Mouse (Mus musculus) c-Kit-negative CD71-positive TER-119-positive erythroid progenitor cells, embryonic 14.5 days (primary cell): ENCODE data around the gene Fam189a1.

ENCODE experiments used
- DNase-seq: peaks from one replicate; pipeline ENCODE4 v3.0.0-alpha.2; 2013; ENCODE audit warnings: low read depth, low spot score

Fam189a1 gene

GRCm38 (mm10) chr7:65104207-65105096, 51.9 kb downstream of the Fam189a1 start:
- DNase-seq = no peak

GRCm38 (mm10) chr7:65101661-65102060, 54.7 kb downstream of the Fam189a1 start:
- no peak for DNase-seq

GRCm38 (mm10) chr7:65097708-65098107, 58.7 kb downstream of the Fam189a1 start:
- no peak for DNase-seq

DNA sequence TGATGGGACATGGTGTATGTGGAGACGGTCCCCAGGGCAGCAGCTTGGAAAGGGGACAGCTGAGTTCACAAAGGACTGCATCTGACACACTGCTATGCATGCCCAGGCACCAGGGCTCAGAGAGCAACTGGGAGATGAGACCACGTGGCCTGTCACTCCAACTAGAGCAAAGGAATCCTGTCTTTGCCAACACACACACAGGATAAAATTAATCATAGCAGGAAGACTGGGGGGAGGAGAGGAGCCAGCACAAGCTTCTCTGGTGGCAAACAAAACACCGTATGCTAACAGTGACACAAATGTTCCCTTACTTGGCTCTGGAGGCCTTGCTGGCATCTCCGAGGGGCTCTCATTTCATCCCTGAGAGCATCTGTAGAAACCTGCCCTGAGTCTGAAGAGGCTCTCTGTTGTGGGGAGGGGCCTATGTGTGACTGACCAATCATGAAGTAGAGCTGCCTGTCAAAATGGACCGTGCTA, 60.7 kb downstream of the Fam189a1 start:
- no peak for DNase-seq

DNA sequence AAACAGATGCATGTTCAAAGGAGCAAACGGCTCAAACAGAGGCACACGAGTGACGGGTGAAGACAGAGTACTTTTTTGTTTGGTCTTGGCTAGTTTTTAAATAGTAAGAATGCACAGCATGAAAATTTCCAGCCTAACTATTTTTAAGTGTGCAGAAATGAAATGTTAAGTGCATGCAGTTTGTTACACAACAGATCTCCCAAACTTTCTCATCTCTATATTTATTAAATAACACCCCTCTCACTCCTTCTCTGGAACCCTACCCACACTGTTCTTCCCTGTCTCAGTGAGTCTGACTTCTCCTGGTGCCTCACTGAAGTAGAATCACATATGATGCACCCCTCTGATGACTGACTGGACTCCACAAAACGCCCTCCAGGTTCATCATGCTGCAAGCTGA, 63.1 kb downstream of the Fam189a1 start:
- DNase-seq = no peak

DNA sequence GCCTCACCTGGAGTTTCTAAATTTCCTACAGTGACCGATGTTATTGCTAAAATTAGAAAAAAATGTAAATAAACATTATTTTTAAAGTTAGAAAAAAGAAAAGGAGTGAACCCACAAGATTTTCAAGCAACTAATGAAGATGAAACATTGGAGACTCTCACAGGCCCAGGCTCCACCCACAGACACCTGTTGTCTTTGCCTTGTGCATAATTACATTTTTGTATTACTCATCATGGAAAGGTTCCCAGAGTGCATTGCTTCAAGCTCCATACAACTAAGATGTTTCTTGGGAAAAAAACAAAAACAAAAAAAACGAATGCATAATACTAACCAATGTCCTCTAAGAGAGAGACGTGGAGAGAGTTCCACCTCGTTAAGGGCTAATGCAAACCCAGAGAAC, 64.9 kb downstream of the Fam189a1 start:
- no peak for DNase-seq

DNA sequence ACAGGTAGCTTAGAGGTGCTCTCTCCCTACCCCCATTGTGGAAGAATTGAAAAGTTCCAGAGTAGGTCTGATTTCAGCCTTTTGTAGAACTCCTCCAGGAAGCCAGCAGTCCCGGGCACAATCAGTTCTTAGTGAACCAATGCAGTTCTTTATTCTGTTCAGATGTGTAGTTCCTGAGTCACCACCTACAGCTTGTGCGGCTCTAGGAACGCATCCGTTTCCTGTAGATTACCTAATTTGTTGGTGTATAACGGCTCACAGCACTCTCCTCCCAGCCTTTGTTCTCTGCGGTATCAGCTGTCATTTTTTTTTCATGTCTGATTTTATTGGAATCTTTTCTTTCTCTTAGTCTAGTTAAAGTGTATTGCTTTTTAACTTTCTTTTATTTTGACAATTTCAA, 70.4 kb downstream of the Fam189a1 start:
- DNase-seq = no peak

DNA sequence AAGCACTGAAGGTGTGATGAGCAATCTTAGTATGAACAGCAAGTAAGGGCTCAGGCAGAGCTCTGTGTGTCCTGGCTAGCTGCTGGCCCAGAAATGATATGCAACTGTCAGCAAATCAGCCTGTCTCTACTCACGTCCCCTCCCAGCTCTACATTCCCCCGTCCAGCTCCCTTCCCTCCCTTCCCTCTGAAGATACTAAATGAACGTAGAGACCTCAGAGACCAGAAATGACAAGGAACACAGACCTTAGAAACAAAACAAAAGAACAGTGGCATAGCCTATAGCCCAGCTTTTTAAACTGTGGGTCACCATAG, 73.6 kb downstream of the Fam189a1 start:
- no peak for DNase-seq

DNA sequence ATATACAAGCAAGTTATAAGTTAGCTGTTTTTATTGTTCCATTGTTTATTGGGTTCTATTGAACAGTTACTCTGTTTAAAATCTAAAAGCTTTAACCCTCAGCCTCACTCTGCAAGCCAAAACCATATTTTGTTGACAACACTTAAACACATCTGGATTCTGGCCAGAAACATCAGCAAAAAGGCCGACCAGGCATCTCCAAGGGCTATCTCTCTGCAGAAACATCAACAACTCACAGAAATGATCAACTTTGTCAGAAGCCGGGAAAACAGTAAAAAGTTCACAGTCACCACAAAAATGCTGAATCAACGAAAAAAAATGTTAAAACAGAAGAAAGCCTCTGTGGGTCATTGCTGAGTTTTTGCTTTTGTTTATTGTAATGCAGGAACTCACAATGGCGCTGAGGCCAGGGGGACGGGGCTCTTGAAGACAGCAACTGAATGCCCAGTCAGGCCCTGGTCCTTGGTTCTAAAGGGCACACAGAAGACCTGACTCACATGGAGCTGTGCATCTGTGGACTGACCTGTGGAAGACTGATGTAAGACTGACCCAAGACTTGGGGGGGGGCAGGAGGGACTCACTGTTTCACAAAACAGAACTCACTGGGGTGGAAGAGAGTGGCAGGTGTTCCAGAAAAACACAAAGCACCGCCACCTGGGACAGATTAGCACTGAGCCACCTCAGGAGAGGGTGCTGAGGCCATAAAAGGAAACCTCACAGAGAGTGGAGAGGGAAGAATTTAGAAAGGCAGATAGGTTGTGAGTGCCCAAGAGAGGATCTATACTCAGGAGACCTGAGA, 74.2 kb downstream of the Fam189a1 start:
- DNase-seq = no peak

DNA sequence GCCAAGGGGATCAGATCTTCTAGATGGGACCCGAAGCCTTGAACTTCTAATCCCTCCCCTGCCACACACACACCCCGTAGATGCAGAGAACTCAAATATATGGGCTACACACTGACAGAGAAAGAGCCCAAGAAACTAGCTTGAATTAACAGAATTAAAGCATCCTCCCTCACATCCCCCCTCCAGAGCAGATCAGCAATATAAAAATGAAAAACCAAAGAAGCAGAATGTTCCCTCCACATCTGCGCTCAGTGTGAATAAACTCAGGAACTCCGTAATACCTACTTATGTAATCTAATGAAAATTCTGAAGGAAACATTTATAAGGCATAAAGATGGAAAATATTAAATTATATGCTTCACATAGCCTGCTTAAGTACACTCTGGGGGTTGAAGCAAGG, 80.2 kb downstream of the Fam189a1 start:
- no peak for DNase-seq

- no peak for DNase-seq
These were observed 82.2 kb downstream of the Fam189a1 start for GRCm38 (mm10) chr7:65074194-65074593.

DNA sequence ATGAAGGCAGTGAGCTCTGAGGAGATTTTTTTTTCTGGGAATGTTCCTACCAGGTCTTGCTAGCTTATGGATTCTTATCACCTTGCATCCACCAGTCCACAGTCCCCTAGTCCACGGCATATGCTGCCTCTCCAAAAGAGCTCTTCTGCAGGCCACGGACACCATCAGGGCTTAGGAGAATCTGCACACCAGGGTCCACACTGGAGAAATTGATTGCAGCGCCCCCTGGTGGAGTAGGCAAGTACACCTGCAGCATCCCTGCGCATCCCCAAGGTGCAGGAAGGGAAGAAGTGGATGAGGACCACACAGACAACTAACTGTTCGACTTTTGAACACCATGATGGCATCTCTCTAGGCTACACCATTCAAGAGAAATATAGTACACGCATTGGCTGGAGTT, 82.8 kb downstream of the Fam189a1 start:
- no peak for DNase-seq

- no peak for DNase-seq
These were observed 90.2 kb downstream of the Fam189a1 start for GRCm38 (mm10) chr7:65066211-65066610.

DNA sequence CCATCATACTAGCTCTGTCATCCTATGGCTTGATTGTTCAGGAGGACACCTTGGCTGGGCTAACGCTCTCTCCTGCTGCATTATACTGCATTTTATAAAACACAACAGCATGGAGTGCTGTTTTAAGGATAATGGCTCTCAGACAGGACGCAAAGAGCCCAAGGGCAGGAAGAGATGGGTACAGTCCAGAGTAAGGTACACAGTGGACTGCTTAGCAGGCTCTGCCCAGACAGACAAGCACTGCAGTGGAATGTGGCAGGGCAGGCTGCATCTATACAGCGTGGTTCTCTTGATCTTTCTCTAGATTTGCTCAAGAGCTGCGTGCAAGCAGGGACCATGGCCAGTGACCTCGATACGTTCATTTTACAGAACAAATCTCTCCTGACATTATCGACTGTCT, 90.9 kb downstream of the Fam189a1 start:
- DNase-seq = no peak

DNA sequence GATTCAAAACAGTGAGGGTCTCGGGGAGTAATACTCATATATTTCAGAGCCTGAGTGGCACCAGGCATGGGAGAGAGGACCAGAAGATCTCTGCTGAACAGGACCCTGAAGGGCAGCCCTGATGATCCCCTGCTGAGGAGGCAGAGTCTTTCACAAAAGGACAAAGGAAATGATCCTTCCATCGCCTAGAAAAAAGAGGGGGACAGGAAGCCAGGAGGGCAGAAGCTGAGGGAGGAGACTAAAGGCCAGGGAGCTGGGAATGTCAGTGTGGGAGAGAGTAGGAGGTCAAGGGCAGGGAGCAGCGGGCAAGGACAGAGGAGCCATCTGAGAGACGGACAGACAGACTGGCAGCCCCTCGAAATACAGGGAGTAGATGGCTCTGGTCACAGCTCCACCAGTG, 91.7 kb downstream of the Fam189a1 start:
- no peak for DNase-seq

GRCm38 (mm10) chr7:65064096-65064495, 92.3 kb downstream of the Fam189a1 start:
- DNase-seq = no peak

DNA sequence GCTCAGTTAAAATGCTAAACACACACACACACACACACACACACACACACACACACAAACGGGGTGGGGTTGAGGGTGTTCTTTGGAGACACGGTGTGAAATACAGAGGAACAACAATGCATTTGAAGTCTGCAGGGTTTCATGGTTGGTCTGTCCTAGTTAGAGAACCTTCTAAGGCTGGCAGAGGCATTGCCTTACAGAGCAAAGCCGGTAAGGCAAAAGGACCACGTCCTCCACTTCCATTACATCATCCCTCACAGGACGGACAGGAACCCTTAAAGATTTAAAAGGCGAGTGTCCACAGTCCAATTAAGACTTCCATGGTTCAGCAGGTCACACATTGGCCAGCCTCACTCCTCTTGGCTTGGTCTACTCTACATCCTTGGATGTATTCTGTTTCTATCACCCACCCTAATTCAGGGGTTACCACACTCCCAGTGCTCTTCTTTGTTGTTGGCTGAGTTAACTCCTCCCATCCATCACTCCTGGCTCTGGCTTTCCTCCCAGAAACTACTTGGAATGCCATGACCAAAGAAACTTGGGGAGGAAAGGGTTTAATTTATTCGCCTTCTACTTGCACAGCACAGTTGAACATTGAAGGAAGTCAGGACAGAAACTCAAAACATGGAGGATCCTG, 96.1 kb downstream of the Fam189a1 start:
- DNase-seq = no peak

- DNase-seq = no peak
These were observed 99.5 kb downstream of the Fam189a1 start for GRCm38 (mm10) chr7:65056864-65057263.

DNA sequence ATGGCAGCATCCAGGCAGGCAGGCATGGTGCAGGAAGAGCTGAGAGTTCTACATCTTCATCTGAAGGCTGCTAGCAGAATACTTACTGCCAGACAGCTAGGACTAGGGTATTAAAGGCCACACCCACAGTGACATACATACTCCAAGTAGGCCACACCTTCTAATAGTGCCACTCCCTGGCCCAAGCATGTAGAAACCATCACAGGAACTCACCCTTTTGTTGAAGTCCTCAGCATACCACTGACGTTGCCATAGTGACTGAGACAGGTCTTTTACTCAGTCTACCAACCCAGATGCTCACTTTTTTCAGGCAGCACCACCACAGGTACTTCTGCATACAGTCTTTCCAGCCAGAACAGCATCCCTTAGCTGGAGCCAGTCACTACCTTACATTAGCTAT, 104.4 kb downstream of the Fam189a1 start:
- no peak for DNase-seq

DNA sequence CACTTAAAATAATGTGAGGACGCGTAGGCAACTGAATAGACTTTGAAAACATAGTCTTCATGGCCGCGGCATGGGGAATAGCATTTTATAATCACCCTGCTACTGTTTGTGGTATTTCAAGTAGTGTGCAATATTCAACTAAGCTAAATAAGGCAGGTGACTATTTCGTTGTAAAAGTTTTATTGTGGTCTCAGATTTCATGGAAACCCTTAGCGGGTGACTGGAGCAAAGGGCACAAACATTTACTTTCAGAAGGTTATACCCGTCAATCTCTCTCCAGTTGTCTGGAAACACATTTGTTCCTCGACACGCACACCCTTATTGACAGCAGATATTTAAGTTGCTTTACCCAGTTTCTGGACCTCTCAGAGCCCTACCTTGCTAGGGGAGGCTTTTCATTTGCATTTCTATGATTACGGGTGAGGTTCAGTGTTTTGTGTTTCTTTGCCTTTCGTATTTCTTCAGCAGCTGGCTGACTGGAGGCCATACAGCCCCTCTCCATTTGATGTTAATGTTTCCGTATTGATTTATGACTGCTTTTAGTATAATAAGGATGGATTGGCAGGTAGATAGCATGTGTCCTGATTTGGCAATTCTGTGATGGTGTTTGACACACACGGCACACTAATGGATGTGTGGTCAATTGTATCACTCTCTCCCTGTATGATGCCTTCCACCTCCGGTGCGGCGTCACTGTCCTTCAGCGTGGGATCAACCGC, 107.0 kb downstream of the Fam189a1 start:
- DNase-seq = no peak

- DNase-seq = no peak
These were observed 108.7 kb downstream of the Fam189a1 start for GRCm38 (mm10) chr7:65047700-65048099.

GRCm38 (mm10) chr7:65046690-65047089, 109.7 kb downstream of the Fam189a1 start:
- no peak for DNase-seq
